Mouse (Mus musculus): ENCODE data around the gene Mrpl33. TPM values are rescaled to one million over a fixed set of nuclear protein-coding genes. Genes with fewer than 3 reads are reported as not detected.

Mrpl33 gene
- polyA plus RNA-seq, 1 experiment from 2014 or later: 246 TPM

DNA sequence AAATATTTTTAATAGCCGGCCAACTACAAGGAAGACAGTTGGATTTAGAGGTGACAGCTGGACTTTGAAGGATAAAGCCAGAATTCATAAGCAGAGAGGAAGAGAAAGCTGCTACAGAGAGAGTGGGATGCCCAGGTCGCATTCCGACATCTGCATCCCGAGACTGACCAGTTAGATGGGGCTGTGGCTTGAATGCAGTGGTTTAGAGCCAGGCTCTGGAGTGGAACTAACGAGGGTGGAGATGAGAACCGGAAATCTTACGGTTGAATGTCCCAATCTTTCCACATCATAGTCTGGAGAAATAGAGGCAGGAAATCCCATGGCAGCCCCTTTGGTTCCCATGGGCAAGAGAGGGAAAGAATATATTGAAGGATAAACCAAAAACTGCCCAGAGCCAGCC lies 30.7 kb upstream of the Mrpl33 start:
- DNase-seq (ENCODE audit: low spot score) (no peak), ATAC-seq (replicated peaks; ENCODE audit: insufficient number of reproducible peaks, low FRiP score, low TSS enrichment, low read depth) (no peak)
- no peak overlapping the region for H3K4me2 ChIP-seq (ENCODE audit: low read depth, low read length)
- no peaks in the 10 kb centered on the region for H3K9me3 ChIP-seq (replicated peaks; ENCODE audit: control insufficient read depth, low read length)
- no peaks in the 10 kb centered on the region for H3K27me3 ChIP-seq (ENCODE audit: control insufficient read depth, insufficient read depth, low read length)
- no peaks in the 10 kb centered on the region for H3K4me1 ChIP-seq (ENCODE audit: control insufficient read depth, insufficient read depth, low read length)
- 79% methylated on average over 7 of the region's 7 CpGs for WGBS
- H3K36me3 ChIP-seq (replicated peaks; ENCODE audit: control insufficient read depth, insufficient read depth, low read depth, low read length): no peaks in the 10 kb centered on the region
- H3K9ac ChIP-seq (replicated peaks; ENCODE audit: low read length): no peak overlapping the region
- H3K27ac ChIP-seq (replicated peaks; ENCODE audit: low read depth, low read length): no peak overlapping the region
- H3K4me3 ChIP-seq (ENCODE audit: low read depth, low read length): no peak overlapping the region

DNA sequence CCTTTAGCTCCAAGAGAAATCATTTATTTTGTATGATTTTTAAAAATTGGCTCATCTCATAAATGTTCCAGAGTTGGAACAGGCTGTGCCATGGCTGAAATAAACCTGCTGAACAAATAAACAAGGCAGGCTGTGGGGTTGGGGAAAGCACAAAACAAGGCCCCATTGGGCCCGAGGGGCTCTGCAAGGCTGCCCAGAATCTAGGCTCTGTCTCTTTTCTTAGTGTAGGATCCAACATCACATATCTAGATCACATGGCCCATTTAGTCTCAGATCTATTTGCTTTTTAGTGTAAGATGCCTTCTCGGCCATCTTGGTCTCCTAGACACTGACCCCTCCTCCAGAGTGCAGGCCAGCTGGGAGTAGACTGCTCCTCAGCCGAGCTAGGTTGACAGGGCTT lies 30.3 kb upstream of the Mrpl33 start:
- Histone ChIP-seq H3K27me3 (ENCODE audit: control insufficient read depth, insufficient read depth, low read length) (no peaks in the 10 kb centered on the region), H3K27ac (replicated peaks; ENCODE audit: low read depth, low read length) (no peak overlapping the region), H3K4me2 (ENCODE audit: low read depth, low read length) (no peak overlapping the region; the same call in 1 of the 2 replicates), H3K36me3 (replicated peaks; ENCODE audit: control insufficient read depth, insufficient read depth, low read depth, low read length) (no peaks in the 10 kb centered on the region), H3K9me3 (replicated peaks; ENCODE audit: control insufficient read depth, low read length) (no peaks in the 10 kb centered on the region), H3K9ac (replicated peaks; ENCODE audit: low read length) (no peak overlapping the region), H3K4me3 (ENCODE audit: low read depth, low read length) (no peak overlapping the region), H3K4me1 (ENCODE audit: control insufficient read depth, insufficient read depth, low read length) (no peaks in the 10 kb centered on the region)
- DNase-seq (ENCODE audit: low spot score): no peak
- ATAC-seq (replicated peaks; ENCODE audit: insufficient number of reproducible peaks, low FRiP score, low TSS enrichment, low read depth): no peak
- 70% methylated on average over 3 of the region's 3 CpGs for WGBS

DNA sequence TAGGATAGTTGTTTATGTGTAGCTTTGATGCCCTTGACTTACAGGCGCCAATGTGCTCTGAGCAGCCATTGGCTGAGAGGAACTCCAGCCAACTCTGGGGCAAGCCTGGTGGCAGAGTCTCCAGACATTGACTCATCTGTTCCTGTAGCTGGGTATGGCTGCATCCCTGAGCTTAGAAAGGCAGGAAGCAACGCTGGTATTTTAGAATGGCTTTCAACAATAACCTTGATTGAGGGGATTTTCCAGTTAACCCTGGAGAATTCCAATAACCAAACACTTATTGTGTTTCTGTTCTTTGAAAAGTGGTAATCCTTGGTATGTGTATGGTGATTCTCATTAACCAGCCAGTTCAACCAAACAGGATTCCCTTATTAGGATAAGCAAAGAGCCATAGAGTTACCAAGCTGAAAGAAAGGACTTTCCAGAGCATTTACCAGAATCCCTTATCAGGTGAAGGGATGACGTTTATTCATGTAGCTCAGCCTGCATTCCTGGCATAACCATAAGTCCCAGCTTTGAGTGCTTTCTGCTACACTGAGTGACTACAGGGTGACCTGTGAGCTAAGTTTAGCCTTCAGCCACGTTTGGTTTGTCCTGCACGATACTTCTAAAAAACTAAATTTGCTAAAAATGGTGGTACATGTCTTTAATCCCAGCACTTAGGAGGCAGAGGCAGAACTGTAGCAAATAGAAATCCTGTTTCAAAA lies 28.6 kb upstream of the Mrpl33 start:
- Histone ChIP-seq H3K9me3 (replicated peaks; ENCODE audit: control insufficient read depth, low read length) (no peaks in the 10 kb centered on the region), H3K27me3 (ENCODE audit: control insufficient read depth, insufficient read depth, low read length) (no peaks in the 10 kb centered on the region), H3K9ac (replicated peaks; ENCODE audit: low read length) (no peak overlapping the region), H3K27ac (replicated peaks; ENCODE audit: low read depth, low read length) (no peak overlapping the region), H3K4me1 (ENCODE audit: control insufficient read depth, insufficient read depth, low read length) (no peaks in the 10 kb centered on the region), H3K4me3 (ENCODE audit: low read depth, low read length) (no peak overlapping the region), H3K36me3 (replicated peaks; ENCODE audit: control insufficient read depth, insufficient read depth, low read depth, low read length) (no peaks in the 10 kb centered on the region), H3K4me2 (ENCODE audit: low read depth, low read length) (no peak overlapping the region)
- DNase-seq (ENCODE audit: low spot score): no peak
- WGBS: 76% methylated on average over 5 of the region's 5 CpGs
- no peak for ATAC-seq (replicated peaks; ENCODE audit: insufficient number of reproducible peaks, low FRiP score, low TSS enrichment, low read depth)

- DNase-seq (ENCODE audit: low spot score) (peak; percentile 18), ATAC-seq (replicated peaks; ENCODE audit: insufficient number of reproducible peaks, low FRiP score, low TSS enrichment, low read depth) (no peak)
- Histone ChIP-seq H3K9me3 (replicated peaks; ENCODE audit: control insufficient read depth, low read length) (no peaks in the 10 kb centered on the region), H3K4me3 (ENCODE audit: low read depth, low read length) (0 out of 2 replicates have a peak overlapping the region, but pooled peaks have one; percentile 3), H3K9ac (replicated peaks; ENCODE audit: low read length) (no peak overlapping the region; the same call in 1 of the 2 replicates), H3K4me1 (ENCODE audit: control insufficient read depth, insufficient read depth, low read length) (no peaks in the 10 kb centered on the region), H3K27ac (replicated peaks; ENCODE audit: low read depth, low read length) (no peak overlapping the region), H3K36me3 (replicated peaks; ENCODE audit: control insufficient read depth, insufficient read depth, low read depth, low read length) (no peaks in the 10 kb centered on the region), H3K27me3 (ENCODE audit: control insufficient read depth, insufficient read depth, low read length) (no peaks in the 10 kb centered on the region), H3K4me2 (ENCODE audit: low read depth, low read length) (peak overlapping the region; percentile 29; the same call in 1 of the 2 replicates)
- 17% methylated on average over 20 of the region's 20 CpGs for WGBS
Measured at GRCm38 (mm10) chr5:31571023-31571608, 25.6 kb upstream of the Mrpl33 start.

DNA sequence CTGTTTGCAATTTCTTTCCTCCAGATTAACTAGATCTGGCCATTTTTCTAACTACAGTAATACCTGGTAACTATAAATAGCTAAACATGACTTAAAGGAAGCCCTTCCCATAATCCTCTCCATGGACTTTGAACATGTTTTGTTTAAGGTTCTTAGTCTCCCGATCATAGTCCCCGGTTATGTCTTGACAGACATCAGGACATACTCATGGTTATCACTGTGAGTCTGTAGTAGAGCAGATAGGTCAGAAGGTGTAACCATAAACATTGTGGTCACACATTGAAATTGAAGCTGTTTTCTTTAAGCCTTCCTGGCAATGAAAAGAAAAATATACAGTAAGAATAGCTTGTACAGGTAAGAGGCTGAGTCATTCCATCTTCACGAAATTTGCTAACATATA lies 23.0 kb upstream of the Mrpl33 start:
- Histone ChIP-seq H3K9me3 (replicated peaks; ENCODE audit: control insufficient read depth, low read length) (no peaks in the 10 kb centered on the region), H3K4me1 (ENCODE audit: control insufficient read depth, insufficient read depth, low read length) (no peaks in the 10 kb centered on the region), H3K36me3 (replicated peaks; ENCODE audit: control insufficient read depth, insufficient read depth, low read depth, low read length) (no peaks in the 10 kb centered on the region), H3K27me3 (ENCODE audit: control insufficient read depth, insufficient read depth, low read length) (no peaks in the 10 kb centered on the region), H3K9ac (replicated peaks; ENCODE audit: low read length) (no peak overlapping the region), H3K4me3 (ENCODE audit: low read depth, low read length) (no peak overlapping the region), H3K27ac (replicated peaks; ENCODE audit: low read depth, low read length) (no peak overlapping the region), H3K4me2 (ENCODE audit: low read depth, low read length) (no peak overlapping the region)
- ATAC-seq (replicated peaks; ENCODE audit: insufficient number of reproducible peaks, low FRiP score, low TSS enrichment, low read depth) (no peak), DNase-seq (ENCODE audit: low spot score) (no peak)
- 97% methylated on average over 3 of the region's 3 CpGs for WGBS

- H3K4me1 ChIP-seq (ENCODE audit: control insufficient read depth, insufficient read depth, low read length): no peaks in the 10 kb centered on the region
- no peaks in the 10 kb centered on the region for H3K9me3 ChIP-seq (replicated peaks; ENCODE audit: control insufficient read depth, low read length)
- ATAC-seq (replicated peaks; ENCODE audit: insufficient number of reproducible peaks, low FRiP score, low TSS enrichment, low read depth) (no peak), DNase-seq (ENCODE audit: low spot score) (no peak)
- no peaks in the 10 kb centered on the region for H3K36me3 ChIP-seq (replicated peaks; ENCODE audit: control insufficient read depth, insufficient read depth, low read depth, low read length)
- no peak overlapping the region for H3K4me2 ChIP-seq (ENCODE audit: low read depth, low read length)
- WGBS: 80% methylated on average over 6 of the region's 7 CpGs
- H3K27ac ChIP-seq (replicated peaks; ENCODE audit: low read depth, low read length): no peak overlapping the region
- H3K9ac ChIP-seq (replicated peaks; ENCODE audit: low read length): no peak overlapping the region
- no peak overlapping the region for H3K4me3 ChIP-seq (ENCODE audit: low read depth, low read length)
- no peaks in the 10 kb centered on the region for H3K27me3 ChIP-seq (ENCODE audit: control insufficient read depth, insufficient read depth, low read length)
Measured at GRCm38 (mm10) chr5:31576539-31576975, 20.2 kb upstream of the Mrpl33 start.

GRCm38 (mm10) chr5:31581263-31581662 lies 15.5 kb upstream of the Mrpl33 start:
- WGBS: 85% methylated on average over 6 of the region's 6 CpGs
- Histone ChIP-seq H3K9ac (replicated peaks; ENCODE audit: low read length) (no peak overlapping the region), H3K4me2 (ENCODE audit: low read depth, low read length) (no peak overlapping the region), H3K9me3 (replicated peaks; ENCODE audit: control insufficient read depth, low read length) (no peaks in the 10 kb centered on the region), H3K4me3 (ENCODE audit: low read depth, low read length) (no peak overlapping the region), H3K27ac (replicated peaks; ENCODE audit: low read depth, low read length) (no peak overlapping the region), H3K27me3 (ENCODE audit: control insufficient read depth, insufficient read depth, low read length) (no peaks in the 10 kb centered on the region), H3K4me1 (ENCODE audit: control insufficient read depth, insufficient read depth, low read length) (no peaks in the 10 kb centered on the region), H3K36me3 (replicated peaks; ENCODE audit: control insufficient read depth, insufficient read depth, low read depth, low read length) (no peaks in the 10 kb centered on the region)
- no peak for DNase-seq (ENCODE audit: low spot score)
- no peak for ATAC-seq (replicated peaks; ENCODE audit: insufficient number of reproducible peaks, low FRiP score, low TSS enrichment, low read depth)

GRCm38 (mm10) chr5:31581932-31582331 lies 14.8 kb upstream of the Mrpl33 start:
- no peak for DNase-seq (ENCODE audit: low spot score)

More at GRCm38 (mm10) chr5:31581932-31582331, 14.8 kb upstream of the Mrpl33 start:
- H3K27me3 ChIP-seq (ENCODE audit: control insufficient read depth, insufficient read depth, low read length): no peaks in the 10 kb centered on the region
- no peaks in the 10 kb centered on the region for H3K36me3 ChIP-seq (replicated peaks; ENCODE audit: control insufficient read depth, insufficient read depth, low read depth, low read length)
- no peak overlapping the region for H3K27ac ChIP-seq (replicated peaks; ENCODE audit: low read depth, low read length)
- no peak overlapping the region for H3K4me3 ChIP-seq (ENCODE audit: low read depth, low read length)
- H3K9ac ChIP-seq (replicated peaks; ENCODE audit: low read length): no peak overlapping the region
- H3K9me3 ChIP-seq (replicated peaks; ENCODE audit: control insufficient read depth, low read length): no peaks in the 10 kb centered on the region
- WGBS: 72% methylated on average over 3 of the region's 3 CpGs
- no peaks in the 10 kb centered on the region for H3K4me1 ChIP-seq (ENCODE audit: control insufficient read depth, insufficient read depth, low read length)
- H3K4me2 ChIP-seq (ENCODE audit: low read depth, low read length): no peak overlapping the region
- ATAC-seq (replicated peaks; ENCODE audit: insufficient number of reproducible peaks, low FRiP score, low TSS enrichment, low read depth): no peak
